Mouse (Mus musculus) midbrain, embryonic 11.5 days (tissue): Measurements from ENCODE around the gene Klkb1. TPM values are rescaled to one million over a fixed set of nuclear protein-coding genes. Genes with fewer than 3 reads are reported as not detected.

Experiments
- ATAC-seq: fragments of 200-750 bp; cut with Nextera tagmentation; 2 replicates; pipeline ENCODE4 v1.8.0; 2017; ENCODE audit warnings: moderate TSS enrichment, moderate library complexity; ENCODE audit not compliant: low FRiP score
- DNase-seq: peaks from one replicate; pipeline ENCODE4 v3.0.0; 2015; ENCODE audit warnings: low spot score; ENCODE audit errors: missing footprints
- H3K27ac ChIP-seq: fragments of 300-500 bp; sonication (generic); 2 replicates; pipeline ENCODE4 v1.5.1; 2014; ENCODE audit warnings: low read depth, low read length
- H3K27me3 ChIP-seq: fragments of 300-500 bp; sonication (generic); 2 replicates; pipeline ENCODE4 v1.6.1; 2014; ENCODE audit warnings: mild to moderate bottlenecking, low read length, moderate library complexity, mixed read lengths; ENCODE audit not compliant: control insufficient read depth, insufficient read depth
- H3K36me3 ChIP-seq: fragments of 300-500 bp; sonication (generic); 2 replicates; pipeline ENCODE4 v1.6.1; 2014; ENCODE audit warnings: mild to moderate bottlenecking, low read length, moderate library complexity, mixed read lengths; ENCODE audit not compliant: control insufficient read depth, insufficient read depth
- H3K4me1 ChIP-seq: fragments of 300-500 bp; sonication (generic); 2 replicates; pipeline ENCODE4 v1.6.1; 2014; ENCODE audit warnings: low read length; ENCODE audit not compliant: control insufficient read depth, insufficient read depth
- H3K4me2 ChIP-seq: fragments of 300-500 bp; sonication (generic); 2 replicates; pipeline ENCODE4 v1.6.1; 2014; ENCODE audit warnings: mild to moderate bottlenecking, moderate library complexity
- H3K4me3 ChIP-seq: fragments of 300-500 bp; sonication (generic); 2 replicates; pipeline ENCODE4 v1.5.1; 2014; ENCODE audit warnings: low read depth, low read length
- H3K9ac ChIP-seq: fragments of 300-500 bp; sonication (generic); 2 replicates; pipeline ENCODE4 v1.6.1; 2014; ENCODE audit warnings: low read length
- H3K9me3 ChIP-seq: fragments of 300-500 bp; sonication (generic); 2 replicates; pipeline ENCODE4 v1.6.1; 2016; ENCODE audit warnings: low read length; ENCODE audit not compliant: control insufficient read depth
- WGBS: fragments of 180-500 bp; shearing (Covaris S2); extraction: QIAGEN DNeasy Blood & Tissue Kit; methylation state at CpG from one replicate; pipeline ENCODE4 v1.1.7; 2014; 5-methylcytosine and 5-hydroxymethylcytosine counted together
- polyA plus RNA-seq: library from polyadenylated mRNA; unstranded; fragments of >200 nt; fragmentation: Nextera tagmentation; extraction: Ambion mirVana; gene quantifications from 2 replicates; pipeline ENCODE4 v1.2.1, GENCODE M21; 2014

Klkb1 gene
- polyA plus RNA-seq, 1 experiment from 2014 or later: not detected

DNA sequence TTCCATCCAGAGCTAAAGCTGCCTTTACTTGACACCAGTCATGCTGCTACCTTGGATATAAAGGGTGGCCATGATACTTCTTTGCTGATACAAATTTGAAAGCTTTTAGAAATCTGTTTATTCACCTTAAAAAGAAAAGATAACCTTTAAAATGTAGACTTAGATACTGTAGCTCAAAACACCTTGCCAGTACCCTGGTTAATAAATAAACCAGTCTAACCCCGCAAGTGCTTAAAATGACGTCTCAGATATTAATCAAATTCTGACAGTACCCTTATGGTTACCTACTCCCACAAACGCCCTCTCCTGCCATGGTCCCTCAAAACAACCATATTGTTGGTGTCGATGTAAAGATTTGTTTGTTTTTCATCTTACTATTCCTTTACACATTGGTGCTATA lies 29.5 kb upstream of the Klkb1 start:
- no peak overlapping the region for H3K4me2 ChIP-seq
- H3K9me3 ChIP-seq: no peaks in the 10 kb centered on the region
- no peaks in the 10 kb centered on the region for H3K27me3 ChIP-seq
- no peak for ATAC-seq
- no peaks in the 10 kb centered on the region for H3K4me1 ChIP-seq
- DNase-seq: no peak
- no peaks in the 10 kb centered on the region for H3K36me3 ChIP-seq
- no peak overlapping the region for H3K27ac ChIP-seq
- WGBS: 86% methylated on average over 4 of the region's 4 CpGs
- H3K4me3 ChIP-seq: no peak overlapping the region
- no peak overlapping the region for H3K9ac ChIP-seq

GRCm38 (mm10) chr8:45321365-45321764 lies 26.7 kb upstream of the Klkb1 start:
- DNase-seq (no peak), ATAC-seq (no peak)
- no peak overlapping the region for H3K27ac ChIP-seq
- 87% methylated on average over 2 of the region's 2 CpGs for WGBS
- H3K9ac ChIP-seq: no peak overlapping the region
- H3K36me3 ChIP-seq: no peaks in the 10 kb centered on the region
- H3K4me2 ChIP-seq: no peak overlapping the region
- no peaks in the 10 kb centered on the region for H3K4me1 ChIP-seq
- H3K27me3 ChIP-seq: no peaks in the 10 kb centered on the region
- no peak overlapping the region for H3K4me3 ChIP-seq
- no peaks in the 10 kb centered on the region for H3K9me3 ChIP-seq

DNA sequence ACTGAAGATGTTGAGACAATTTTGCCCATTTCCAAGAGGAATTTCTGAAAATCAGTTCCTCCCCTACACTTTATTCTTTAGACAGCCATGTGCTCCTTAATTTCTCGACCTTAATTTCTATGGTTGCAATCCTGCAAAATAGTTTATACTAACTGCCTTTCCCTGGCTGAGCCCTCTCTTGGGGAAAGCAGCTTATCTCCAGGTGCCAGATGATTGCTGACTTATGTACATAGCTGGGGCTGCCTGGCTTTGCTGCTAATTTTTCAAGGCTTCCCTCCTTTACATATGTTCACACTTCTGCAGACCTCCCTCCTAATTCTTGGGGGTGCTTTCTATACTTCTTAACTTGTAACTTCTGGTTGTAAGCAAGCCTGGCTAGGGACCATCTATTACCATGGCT lies 26.3 kb upstream of the Klkb1 start:
- DNase-seq (no peak), ATAC-seq (no peak)
- Histone ChIP-seq H3K36me3 (no peaks in the 10 kb centered on the region), H3K4me2 (no peak overlapping the region), H3K27me3 (no peaks in the 10 kb centered on the region), H3K9ac (no peak overlapping the region), H3K9me3 (no peaks in the 10 kb centered on the region), H3K27ac (no peak overlapping the region), H3K4me1 (no peaks in the 10 kb centered on the region), H3K4me3 (no peak overlapping the region)
- 84% methylated on average over 1 of the region's 1 CpGs for WGBS

DNA sequence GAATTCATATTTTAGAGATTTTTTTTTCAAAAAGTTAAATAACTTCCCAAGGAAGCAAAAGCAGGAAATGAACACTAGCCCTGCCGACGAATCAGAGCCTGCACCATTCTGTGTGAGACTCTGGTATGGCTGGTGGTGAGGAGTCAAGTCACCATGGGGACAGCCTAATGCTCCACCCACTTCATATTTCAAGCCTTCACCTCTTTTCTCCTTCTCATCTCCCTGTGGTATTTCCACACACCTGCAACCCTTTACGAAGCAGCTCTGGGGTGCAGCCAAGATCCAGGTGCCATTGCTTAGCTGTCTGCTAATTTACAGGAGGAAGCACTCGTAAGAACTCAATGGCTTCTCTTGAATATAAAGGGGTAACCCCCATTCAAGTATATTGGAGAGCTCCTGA lies 16.3 kb upstream of the Klkb1 start:
- Histone ChIP-seq H3K4me1 (no peaks in the 10 kb centered on the region), H3K27me3 (no peaks in the 10 kb centered on the region), H3K36me3 (no peaks in the 10 kb centered on the region), H3K9me3 (no peaks in the 10 kb centered on the region), H3K9ac (no peak overlapping the region), H3K4me2 (no peak overlapping the region), H3K27ac (no peak overlapping the region), H3K4me3 (no peak overlapping the region)
- DNase-seq (no peak), ATAC-seq (no peak)
- WGBS: 90% methylated on average over 4 of the region's 4 CpGs

DNA sequence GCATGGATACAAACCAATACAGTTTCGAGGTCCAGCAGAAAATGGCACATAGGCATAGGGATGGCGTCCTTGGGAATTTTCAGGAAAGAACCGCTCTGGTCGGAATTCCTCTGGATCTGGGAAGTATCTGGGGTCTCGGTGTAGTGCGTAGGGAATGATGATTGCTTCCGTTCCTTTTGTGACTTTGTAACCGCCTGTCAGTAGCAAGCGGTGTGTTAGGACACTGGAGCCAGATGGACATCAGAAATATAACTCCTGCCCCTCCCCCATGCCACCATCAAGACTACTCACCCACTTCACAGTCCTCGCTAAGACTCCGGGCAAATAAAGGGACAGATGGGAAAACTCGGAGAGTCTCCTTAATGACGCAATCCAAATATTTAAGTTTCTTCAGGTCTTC lies 13.7 kb upstream of the Klkb1 start, which contains the start of gene Gm45753:
Gene Gm45753 (minus strand): TSS at position 101 of the 400 bp plus-strand sequence.
- 90% methylated on average over 13 of the region's 13 CpGs for WGBS
- Histone ChIP-seq H3K4me2 (no peak within 1 kb of the TSS), H3K27me3 (no peaks in the 10 kb centered on the region), H3K36me3 (no peaks in the 10 kb centered on the region), H3K9ac (no peak within 1 kb of the TSS), H3K4me1 (no peaks in the 10 kb centered on the region), H3K9me3 (no peaks in the 10 kb centered on the region), H3K27ac (no peak within 1 kb of the TSS), H3K4me3 (no peak within 1 kb of the TSS)
- no peak for DNase-seq
- no peak for ATAC-seq

GRCm38 (mm10) chr8:45305479-45305878 lies 10.8 kb upstream of the Klkb1 start:
- H3K4me2 ChIP-seq: no peak overlapping the region
- 100% methylated on average over 1 of the region's 1 CpGs for WGBS
- no peak overlapping the region for H3K4me3 ChIP-seq
- ATAC-seq: no peak
- H3K27me3 ChIP-seq: no peaks in the 10 kb centered on the region
- H3K9ac ChIP-seq: no peak overlapping the region
- no peaks in the 10 kb centered on the region for H3K4me1 ChIP-seq
- H3K9me3 ChIP-seq: no peaks in the 10 kb centered on the region
- no peaks in the 10 kb centered on the region for H3K36me3 ChIP-seq
- no peak overlapping the region for H3K27ac ChIP-seq
- no peak for DNase-seq

DNA sequence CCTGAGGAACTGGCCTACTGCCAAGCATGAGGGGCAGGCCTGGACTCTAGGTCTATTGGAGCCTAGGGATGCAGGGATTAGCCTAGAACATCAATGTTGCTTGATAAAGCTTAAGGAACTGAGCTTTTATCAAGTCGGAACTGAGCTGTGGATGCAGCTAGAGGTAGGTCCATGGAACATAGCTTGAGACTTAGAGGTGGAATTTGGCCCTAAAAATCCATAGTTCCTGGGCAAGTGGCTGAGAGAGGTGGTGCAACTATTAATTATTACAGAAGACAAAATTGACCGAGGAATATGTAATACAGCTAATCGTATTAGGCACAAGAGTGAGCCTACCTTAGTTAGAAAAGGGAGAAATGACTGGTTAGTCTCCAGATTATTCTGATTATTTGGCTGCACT lies 9.7 kb upstream of the Klkb1 start:
- no peak for DNase-seq
- H3K9me3 ChIP-seq: no peaks in the 10 kb centered on the region
- no peak overlapping the region for H3K27ac ChIP-seq
- H3K4me3 ChIP-seq: no peak overlapping the region
- no peak overlapping the region for H3K9ac ChIP-seq
- no peaks in the 10 kb centered on the region for H3K36me3 ChIP-seq
- ATAC-seq: no peak
- H3K4me1 ChIP-seq: no peaks in the 10 kb centered on the region
- H3K4me2 ChIP-seq: no peak overlapping the region
- 87% methylated on average over 3 of the region's 3 CpGs for WGBS
- H3K27me3 ChIP-seq: no peaks in the 10 kb centered on the region

DNA sequence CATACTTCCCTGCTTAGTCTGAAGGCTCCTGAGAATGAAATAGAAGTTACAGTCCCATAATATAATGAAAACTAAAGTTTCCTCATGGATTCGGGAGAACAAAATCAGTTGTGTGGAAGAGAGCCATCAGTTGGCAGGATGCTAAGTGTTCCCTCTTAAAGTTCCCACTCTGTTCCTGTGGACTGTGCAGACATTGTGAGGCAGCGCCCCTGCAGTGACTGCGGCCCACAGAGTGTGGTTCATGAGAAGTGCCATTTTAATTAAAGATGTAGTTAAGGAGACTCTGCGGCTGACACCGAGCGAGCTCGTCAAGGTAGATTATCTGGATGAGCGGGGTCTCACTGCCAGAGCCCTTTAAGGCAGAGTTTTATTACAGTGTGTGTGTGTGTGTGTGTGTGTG lies 7.7 kb upstream of the Klkb1 start:
- DNase-seq: no peak
- 71% methylated on average over 8 of the region's 8 CpGs for WGBS
- no peak overlapping the region for H3K4me3 ChIP-seq

GRCm38 (mm10) chr8:45295276-45295675 lies 617 bp upstream of the Klkb1 start:
- H3K4me3 ChIP-seq: no peak overlapping the region
- H3K9ac ChIP-seq: no peak overlapping the region
- H3K27ac ChIP-seq: no peak overlapping the region
- 93% methylated on average over 6 of the region's 6 CpGs for WGBS
- no peaks in the 10 kb centered on the region for H3K4me1 ChIP-seq
- H3K4me2 ChIP-seq: no peak overlapping the region
- no peaks in the 10 kb centered on the region for H3K27me3 ChIP-seq
- ATAC-seq: no peak
- no peaks in the 10 kb centered on the region for H3K36me3 ChIP-seq
- DNase-seq: no peak
- no peaks in the 10 kb centered on the region for H3K9me3 ChIP-seq

More for the DNA sequence above, 7.7 kb upstream of the Klkb1 start:
- no peak overlapping the region for H3K27ac ChIP-seq
- ATAC-seq: no peak
- H3K4me1 ChIP-seq: no peaks in the 10 kb centered on the region
- no peaks in the 10 kb centered on the region for H3K9me3 ChIP-seq
- H3K4me2 ChIP-seq: no peak overlapping the region
- H3K9ac ChIP-seq: no peak overlapping the region
- H3K36me3 ChIP-seq: no peaks in the 10 kb centered on the region
- no peaks in the 10 kb centered on the region for H3K27me3 ChIP-seq

- no peaks in the 10 kb centered on the region for H3K4me1 ChIP-seq
- 82% methylated on average over 2 of the region's 2 CpGs for WGBS
- no peaks in the 10 kb centered on the region for H3K9me3 ChIP-seq
- no peaks in the 10 kb centered on the region for H3K27me3 ChIP-seq
- DNase-seq: no peak
- H3K4me3 ChIP-seq: no peak overlapping the region
- no peak for ATAC-seq
- H3K27ac ChIP-seq: no peak overlapping the region
- no peak overlapping the region for H3K9ac ChIP-seq
- H3K36me3 ChIP-seq: no peaks in the 10 kb centered on the region
- H3K4me2 ChIP-seq: no peak overlapping the region
Observed at GRCm38 (mm10) chr8:45291790-45292189, 2.9 kb downstream of the Klkb1 start.
